Mouse (Mus musculus) cerebellum, adult 2 months (tissue): ENCODE data around the gene Tbxa2r.

Experiments
- CTCF ChIP-seq: fragments of 200-500 bp; IDR thresholded peaks from 2 replicates; pipeline ENCODE4 v1.5.1; 2011; ENCODE audit warnings: low read depth, mild to moderate bottlenecking, control low read depth, low read length, moderate library complexity, borderline replicate concordance; ENCODE audit not compliant: insufficient read depth
- POLR2A ChIP-seq: fragments of 200-500 bp; IDR thresholded peaks from 2 replicates; pipeline ENCODE4 v1.6.1; 2011; ENCODE audit warnings: low read length, control low read depth, borderline replicate concordance; ENCODE audit not compliant: insufficient read depth

DNA sequence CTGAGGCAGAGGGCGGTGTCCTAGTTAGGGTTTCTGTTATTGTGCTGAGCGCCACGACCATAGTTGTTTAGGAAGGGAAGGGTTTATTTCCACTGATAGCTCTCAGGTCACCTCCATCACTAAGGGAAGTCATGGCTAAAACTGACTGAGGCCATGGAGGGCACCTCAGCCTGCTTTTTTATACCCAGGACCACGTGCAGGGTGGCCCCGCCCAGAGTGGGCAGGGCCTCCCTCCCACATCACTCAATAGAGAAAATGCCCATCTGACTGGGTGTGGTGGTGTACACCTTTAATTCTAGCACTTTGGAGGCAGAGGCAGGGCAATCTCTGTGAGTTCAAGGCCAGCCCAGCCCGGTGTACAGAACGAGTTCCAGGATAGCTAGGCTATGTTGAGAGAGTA is 14.3 kb upstream of the Tbxa2r start:
- TF ChIP-seq CTCF: no peak
- TF ChIP-seq POLR2A: no peak
